Mouse (Mus musculus): ENCODE data around the gene Rbfox1.

DNA sequence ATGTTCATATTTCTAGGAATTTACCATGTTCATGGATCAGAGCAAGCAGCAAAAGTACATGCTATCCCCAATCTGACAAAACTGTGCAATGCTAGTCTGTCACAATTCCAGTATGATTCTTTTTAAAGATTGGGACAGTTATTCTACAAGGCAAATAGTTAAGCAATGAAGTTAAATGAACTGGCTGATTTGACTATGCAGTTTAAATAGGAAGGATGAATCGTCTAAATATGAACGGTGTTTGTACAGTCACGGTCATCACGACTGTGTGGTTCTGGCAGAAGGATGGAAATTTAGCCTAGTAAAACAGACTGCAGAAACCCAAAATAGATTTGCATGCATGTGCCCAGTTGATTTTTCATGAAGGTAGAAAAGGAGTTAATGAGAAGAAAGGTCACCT lies 236.1 kb downstream of the Rbfox1 start:
- no peak for TF ChIP-seq CTCF (IDR thresholded peaks at IDR 0.05; ENCODE audit: low read depth, low read length)
- no peak for TF ChIP-seq POLR2A (IDR thresholded peaks at IDR 0.05; ENCODE audit: borderline replicate concordance, low read depth, low read length)

Data from bone marrow macrophage, adult 2 months (primary cell).